Mouse (Mus musculus): Measurements from ENCODE around the gene Mertk. TPM values are rescaled to one million over a fixed set of nuclear protein-coding genes. Genes with fewer than 3 reads are reported as not detected.

Gene Mertk
- polyA plus RNA-seq, 1 experiment, result 3.3 TPM

GRCm38 (mm10) chr2:128699201-128699885 is 587 bp downstream of the Mertk start:
- H3K4me3 ChIP-seq (ENCODE audit: control insufficient read depth, insufficient read depth, low read length), result peak overlapping the region; percentile 8
- H3K4me1 ChIP-seq (replicated peaks; ENCODE audit: control insufficient read depth, insufficient read depth, low read length), result peaks cover 3% of the 10 kb centered on the region; the same call in 1 of the 2 replicates
- peaks cover 19% of the 10 kb centered on the region for H3K27me3 ChIP-seq (ENCODE audit: control insufficient read depth, insufficient read depth, low read length)
- no peak overlapping the region for H3K27ac ChIP-seq (ENCODE audit: control insufficient read depth, insufficient read depth, low read length)
- no peak for TF ChIP-seq CTCF (IDR thresholded peaks at IDR 0.05; ENCODE audit: borderline replicate concordance, control insufficient read depth, extremely low read depth, insufficient read depth, low read length, poor library complexity)
- no peak for TF ChIP-seq POLR2A (IDR thresholded peaks at IDR 0.05; ENCODE audit: control insufficient read depth, extremely low read depth, insufficient read depth, low read length, poor library complexity)
- WGBS, result 11% methylated on average over 24 of the region's 24 CpGs
- H3K36me3 ChIP-seq (ENCODE audit: control insufficient read depth, insufficient read depth, low read length), result no peaks in the 10 kb centered on the region
- no peak for DNase-seq

- Histone ChIP-seq H3K27ac (ENCODE audit: control insufficient read depth, insufficient read depth, low read length) (no peak overlapping the region), H3K4me3 (ENCODE audit: control insufficient read depth, insufficient read depth, low read length) (no peak overlapping the region), H3K4me1 (replicated peaks; ENCODE audit: control insufficient read depth, insufficient read depth, low read length) (peaks cover 1% of the 10 kb centered on the region; the same call in 1 of the 2 replicates), H3K36me3 (ENCODE audit: control insufficient read depth, insufficient read depth, low read length) (no peaks in the 10 kb centered on the region), H3K27me3 (ENCODE audit: control insufficient read depth, insufficient read depth, low read length) (peaks cover 4% of the 10 kb centered on the region)
- 81% methylated on average over 3 of the region's 3 CpGs for WGBS
- DNase-seq, result no peak
- no peak for TF ChIP-seq POLR2A (IDR thresholded peaks at IDR 0.05; ENCODE audit: control insufficient read depth, extremely low read depth, insufficient read depth, low read length, poor library complexity)
- no peak for TF ChIP-seq CTCF (IDR thresholded peaks at IDR 0.05; ENCODE audit: borderline replicate concordance, control insufficient read depth, extremely low read depth, insufficient read depth, low read length, poor library complexity)
Observed at GRCm38 (mm10) chr2:128704474-128704873, 5.7 kb downstream of the Mertk start.

GRCm38 (mm10) chr2:128709264-128709663 is 10.5 kb downstream of the Mertk start:
- 81% methylated on average over 6 of the region's 6 CpGs for WGBS
- no peaks in the 10 kb centered on the region for H3K4me1 ChIP-seq (replicated peaks; ENCODE audit: control insufficient read depth, insufficient read depth, low read length)
- H3K4me3 ChIP-seq (ENCODE audit: control insufficient read depth, insufficient read depth, low read length), result no peak overlapping the region
- DNase-seq, result no peak
- TF ChIP-seq CTCF (IDR thresholded peaks at IDR 0.05; ENCODE audit: borderline replicate concordance, control insufficient read depth, extremely low read depth, insufficient read depth, low read length, poor library complexity), result no peak
- TF ChIP-seq POLR2A (IDR thresholded peaks at IDR 0.05; ENCODE audit: control insufficient read depth, extremely low read depth, insufficient read depth, low read length, poor library complexity), result no peak
- H3K36me3 ChIP-seq (ENCODE audit: control insufficient read depth, insufficient read depth, low read length), result no peaks in the 10 kb centered on the region
- no peak overlapping the region for H3K27ac ChIP-seq (ENCODE audit: control insufficient read depth, insufficient read depth, low read length)
- no peaks in the 10 kb centered on the region for H3K27me3 ChIP-seq (ENCODE audit: control insufficient read depth, insufficient read depth, low read length)

DNA sequence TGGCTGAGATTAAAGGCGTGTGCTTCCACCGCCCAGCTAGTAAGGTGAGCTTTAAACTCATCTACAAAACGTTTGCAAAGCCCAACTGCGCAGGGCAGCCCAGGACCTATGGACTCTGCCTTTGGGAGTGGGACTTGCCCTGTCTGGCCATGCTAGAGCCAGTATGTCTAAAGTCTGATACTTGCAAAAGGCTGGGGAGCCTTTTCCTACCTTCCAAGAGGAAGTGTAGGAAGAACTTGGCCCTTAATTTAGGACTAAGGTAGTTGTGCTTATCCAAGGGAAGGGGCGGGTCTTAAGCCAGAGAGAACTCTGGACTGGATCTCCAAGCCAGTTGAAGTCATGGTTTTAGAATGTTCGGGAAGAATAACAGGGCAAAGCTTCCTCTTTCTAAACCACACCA is 11.9 kb downstream of the Mertk start:
- no peaks in the 10 kb centered on the region for H3K36me3 ChIP-seq (ENCODE audit: control insufficient read depth, insufficient read depth, low read length)
- no peak overlapping the region for H3K27ac ChIP-seq (ENCODE audit: control insufficient read depth, insufficient read depth, low read length)
- no peak for DNase-seq
- WGBS, result 73% methylated on average over 6 of the region's 6 CpGs
- no peaks in the 10 kb centered on the region for H3K27me3 ChIP-seq (ENCODE audit: control insufficient read depth, insufficient read depth, low read length)
- no peaks in the 10 kb centered on the region for H3K4me1 ChIP-seq (replicated peaks; ENCODE audit: control insufficient read depth, insufficient read depth, low read length)
- no peak overlapping the region for H3K4me3 ChIP-seq (ENCODE audit: control insufficient read depth, insufficient read depth, low read length)
- TF ChIP-seq POLR2A (IDR thresholded peaks at IDR 0.05; ENCODE audit: control insufficient read depth, extremely low read depth, insufficient read depth, low read length, poor library complexity) (no peak), CTCF (IDR thresholded peaks at IDR 0.05; ENCODE audit: borderline replicate concordance, control insufficient read depth, extremely low read depth, insufficient read depth, low read length, poor library complexity) (no peak)

DNA sequence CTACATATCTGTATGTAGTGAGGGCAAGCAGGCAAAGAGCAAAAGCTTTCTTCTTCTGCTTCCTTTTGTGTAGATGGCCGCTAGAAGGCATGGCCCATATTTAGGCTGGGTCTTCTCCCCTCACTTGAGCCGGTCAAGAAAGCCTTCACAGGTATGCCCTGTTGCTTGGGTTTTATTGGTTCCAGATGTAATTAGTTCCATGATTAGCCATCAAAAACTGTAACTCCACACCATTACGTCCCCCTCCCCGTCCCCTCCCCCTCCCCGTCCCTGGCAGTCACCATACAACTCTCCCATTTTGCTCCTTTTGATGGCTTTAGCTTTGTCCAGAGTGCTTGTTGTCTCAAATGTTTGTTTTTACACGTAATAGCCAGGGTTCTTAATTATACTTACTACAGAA is 14.2 kb downstream of the Mertk start:
- DNase-seq, result no peak
- Histone ChIP-seq H3K4me3 (ENCODE audit: control insufficient read depth, insufficient read depth, low read length) (no peak overlapping the region), H3K27ac (ENCODE audit: control insufficient read depth, insufficient read depth, low read length) (no peak overlapping the region), H3K27me3 (ENCODE audit: control insufficient read depth, insufficient read depth, low read length) (no peaks in the 10 kb centered on the region), H3K4me1 (replicated peaks; ENCODE audit: control insufficient read depth, insufficient read depth, low read length) (no peaks in the 10 kb centered on the region), H3K36me3 (ENCODE audit: control insufficient read depth, insufficient read depth, low read length) (no peaks in the 10 kb centered on the region)
- 95% methylated on average over 6 of the region's 6 CpGs for WGBS
- TF ChIP-seq POLR2A (IDR thresholded peaks at IDR 0.05; ENCODE audit: control insufficient read depth, extremely low read depth, insufficient read depth, low read length, poor library complexity) (no peak), CTCF (IDR thresholded peaks at IDR 0.05; ENCODE audit: borderline replicate concordance, control insufficient read depth, extremely low read depth, insufficient read depth, low read length, poor library complexity) (no peak)

DNA sequence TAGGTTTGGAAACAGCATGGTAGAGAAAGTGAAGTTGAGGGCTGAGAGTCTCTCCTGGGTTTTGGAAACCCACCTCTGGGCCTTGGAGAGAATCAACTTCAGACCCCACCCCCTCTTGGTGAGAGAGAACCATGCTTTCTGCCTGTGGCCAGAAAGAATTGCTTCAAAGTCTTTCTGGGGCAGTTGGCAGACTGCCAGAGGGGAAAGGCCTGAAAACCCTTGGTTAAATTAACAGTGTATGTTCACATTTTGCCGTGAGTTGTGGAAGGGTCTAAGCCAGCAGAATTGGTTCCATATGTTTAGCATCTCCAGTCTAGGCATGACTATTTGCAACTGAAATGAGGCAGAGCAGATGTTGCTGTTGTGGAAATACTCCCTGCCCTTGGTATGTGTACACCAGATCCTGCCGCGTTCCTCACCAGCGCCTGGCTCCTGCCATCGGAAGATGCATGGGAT is 14.8 kb downstream of the Mertk start:
- H3K4me1 ChIP-seq (replicated peaks; ENCODE audit: control insufficient read depth, insufficient read depth, low read length), result no peaks in the 10 kb centered on the region
- H3K27ac ChIP-seq (ENCODE audit: control insufficient read depth, insufficient read depth, low read length), result no peak overlapping the region

More for the DNA sequence above, 14.8 kb downstream of the Mertk start:
- no peaks in the 10 kb centered on the region for H3K27me3 ChIP-seq (ENCODE audit: control insufficient read depth, insufficient read depth, low read length)
- no peak overlapping the region for H3K4me3 ChIP-seq (ENCODE audit: control insufficient read depth, insufficient read depth, low read length)
- no peaks in the 10 kb centered on the region for H3K36me3 ChIP-seq (ENCODE audit: control insufficient read depth, insufficient read depth, low read length)
- 78% methylated on average over 5 of the region's 5 CpGs for WGBS
- no peak for DNase-seq
- TF ChIP-seq POLR2A (IDR thresholded peaks at IDR 0.05; ENCODE audit: control insufficient read depth, extremely low read depth, insufficient read depth, low read length, poor library complexity), result no peak
- TF ChIP-seq CTCF (IDR thresholded peaks at IDR 0.05; ENCODE audit: borderline replicate concordance, control insufficient read depth, extremely low read depth, insufficient read depth, low read length, poor library complexity), result no peak

Data from thymus, adult 2 months (tissue).